Mouse (Mus musculus) embryonic facial prominence, embryonic 11.5 days (tissue): ENCODE results near the gene Nccrp1. TPM values are rescaled to one million over a fixed set of nuclear protein-coding genes. Genes with fewer than 3 reads are reported as not detected.

Experiments
- ATAC-seq: fragments of 200-750 bp; cut with Nextera tagmentation; replicated peaks from 2 replicates; pipeline ENCODE4 v1.8.0; 2017; ENCODE audit warnings: low read depth; ENCODE audit not compliant: insufficient number of reproducible peaks, low FRiP score, low TSS enrichment
- DNase-seq: peaks from one replicate; pipeline ENCODE4 v3.0.0-alpha.2; 2015; ENCODE audit warnings: low spot score
- H3K27ac ChIP-seq: fragments of 300-500 bp; sonication (generic); replicated peaks from 2 replicates; pipeline ENCODE4 v1.5.1; 2014; ENCODE audit warnings: mild to moderate bottlenecking, low read depth, low read length, control low read depth
- H3K27me3 ChIP-seq: fragments of 300-500 bp; sonication (generic); 2 replicates; pipeline ENCODE4 v1.6.1; 2014; ENCODE audit warnings: mild to moderate bottlenecking, low read length, moderate library complexity, mixed read lengths; ENCODE audit not compliant: control insufficient read depth, insufficient read depth
- H3K36me3 ChIP-seq: fragments of 300-500 bp; sonication (generic); replicated peaks from 2 replicates; pipeline ENCODE4 v1.6.1; 2014; ENCODE audit warnings: low read depth, mild to moderate bottlenecking, low read length, moderate library complexity, mixed read lengths; ENCODE audit not compliant: control insufficient read depth, insufficient read depth
- H3K4me1 ChIP-seq: fragments of 300-500 bp; sonication (generic); 2 replicates; pipeline ENCODE4 v1.6.1; 2014; ENCODE audit warnings: low read length, mixed read lengths; ENCODE audit not compliant: control insufficient read depth, insufficient read depth
- H3K4me2 ChIP-seq: fragments of 300-500 bp; sonication (generic); 2 replicates; pipeline ENCODE4 v1.6.1; 2014; ENCODE audit warnings: low read depth, mild to moderate bottlenecking, control low read depth, low read length, moderate library complexity
- H3K4me3 ChIP-seq: fragments of 300-500 bp; sonication (generic); 2 replicates; pipeline ENCODE4 v1.5.1; 2014; ENCODE audit warnings: low read depth, low read length, control low read depth
- H3K9ac ChIP-seq: fragments of 300-500 bp; sonication (generic); replicated peaks from 2 replicates; pipeline ENCODE4 v1.6.1; 2014; ENCODE audit warnings: mild to moderate bottlenecking, control low read depth, low read length
- H3K9me3 ChIP-seq: fragments of 300-500 bp; sonication (generic); replicated peaks from 2 replicates; pipeline ENCODE4 v1.6.1; 2016; ENCODE audit warnings: mild to moderate bottlenecking, low read length, inconsistent platforms, mixed read lengths; ENCODE audit not compliant: control insufficient read depth
- WGBS: fragments of 180-500 bp; shearing (Covaris S2); extraction: QIAGEN DNeasy Blood & Tissue Kit; methylation state at CpG from one replicate; pipeline ENCODE4 v1.1.7; 2014; 5-methylcytosine and 5-hydroxymethylcytosine counted together
- polyA plus RNA-seq: library from polyadenylated mRNA; unstranded; fragments of >200 nt; fragmentation: Nextera tagmentation; extraction: Ambion mirVana; gene quantifications from 2 replicates; pipeline ENCODE4 v1.2.1, GENCODE M21; 2014

The Nccrp1 gene
- polyA plus RNA-seq, 1 experiment from 2014 or later = not detected

GRCm38 (mm10) chr7:28576271-28576914, 29.3 kb upstream of the Nccrp1 start:
- DNase-seq (no peak), ATAC-seq (no peak)
- Histone ChIP-seq H3K9me3 (no peaks in the 10 kb centered on the region), H3K27ac (no peak overlapping the region), H3K36me3 (no peaks in the 10 kb centered on the region), H3K27me3 (no peaks in the 10 kb centered on the region), H3K4me2 (no peak overlapping the region), H3K4me1 (no peaks in the 10 kb centered on the region), H3K4me3 (no peak overlapping the region), H3K9ac (no peak overlapping the region)
- 73% methylated on average over 5 of the region's 5 CpGs for WGBS

GRCm38 (mm10) chr7:28575597-28575996, 28.5 kb upstream of the Nccrp1 start:
- Histone ChIP-seq H3K4me2 (no peak overlapping the region), H3K27ac (no peak overlapping the region), H3K27me3 (no peaks in the 10 kb centered on the region), H3K9me3 (no peaks in the 10 kb centered on the region), H3K9ac (no peak overlapping the region), H3K4me1 (no peaks in the 10 kb centered on the region; the same call in 1 of the 2 replicates), H3K4me3 (no peak overlapping the region), H3K36me3 (no peaks in the 10 kb centered on the region)
- WGBS = 89% methylated on average over 11 of the region's 11 CpGs
- DNase-seq (no peak), ATAC-seq (no peak)

- Histone ChIP-seq H3K27me3 (no peaks in the 10 kb centered on the region), H3K4me1 (no peaks in the 10 kb centered on the region; the same call in 1 of the 2 replicates), H3K27ac (no peak overlapping the region), H3K9me3 (no peaks in the 10 kb centered on the region), H3K9ac (no peak overlapping the region), H3K36me3 (no peaks in the 10 kb centered on the region), H3K4me3 (no peak overlapping the region), H3K4me2 (no peak overlapping the region)
- DNase-seq (no peak), ATAC-seq (no peak)
- WGBS = 96% methylated on average over 3 of the region's 3 CpGs
These were observed 26.2 kb upstream of the Nccrp1 start for GRCm38 (mm10) chr7:28573236-28573635.

- H3K4me1 ChIP-seq = no peaks in the 10 kb centered on the region; the same call in 1 of the 2 replicates
- WGBS = 82% methylated on average over 5 of the region's 5 CpGs
These were observed 25.6 kb upstream of the Nccrp1 start for GRCm38 (mm10) chr7:28572689-28573088.

GRCm38 (mm10) chr7:28570982-28571682, 24.1 kb upstream of the Nccrp1 start:
- no peak overlapping the region for H3K9ac ChIP-seq
- H3K27me3 ChIP-seq = no peaks in the 10 kb centered on the region
- no peak overlapping the region for H3K4me3 ChIP-seq
- H3K36me3 ChIP-seq = peaks cover 2% of the 10 kb centered on the region; the same call in 1 of the 2 replicates
- no peaks in the 10 kb centered on the region for H3K9me3 ChIP-seq
- ATAC-seq = no peak
- no peak overlapping the region for H3K4me2 ChIP-seq
- WGBS = 47% methylated on average over 5 of the region's 5 CpGs
- no peak for DNase-seq
- no peak overlapping the region for H3K27ac ChIP-seq
- no peaks in the 10 kb centered on the region; the same call in 1 of the 2 replicates for H3K4me1 ChIP-seq

More at GRCm38 (mm10) chr7:28572689-28573088, 25.6 kb upstream of the Nccrp1 start:
- no peaks in the 10 kb centered on the region for H3K9me3 ChIP-seq
- no peaks in the 10 kb centered on the region for H3K27me3 ChIP-seq
- no peak overlapping the region for H3K27ac ChIP-seq
- no peak overlapping the region for H3K9ac ChIP-seq
- no peak overlapping the region for H3K4me3 ChIP-seq
- H3K4me2 ChIP-seq = no peak overlapping the region
- DNase-seq = no peak
- no peak for ATAC-seq
- no peaks in the 10 kb centered on the region for H3K36me3 ChIP-seq

- H3K4me2 ChIP-seq = no peak overlapping the region
- H3K4me3 ChIP-seq = no peak overlapping the region
- H3K9ac ChIP-seq = no peak overlapping the region
- DNase-seq (peak; percentile 41), ATAC-seq (no peak)
- H3K27me3 ChIP-seq = no peaks in the 10 kb centered on the region
- H3K4me1 ChIP-seq = no peaks in the 10 kb centered on the region; the same call in 1 of the 2 replicates
- 73% methylated on average over 12 of the region's 12 CpGs for WGBS
- H3K27ac ChIP-seq = no peak overlapping the region
- H3K9me3 ChIP-seq = no peaks in the 10 kb centered on the region
- H3K36me3 ChIP-seq = peaks cover 2% of the 10 kb centered on the region; the same call in 1 of the 2 replicates
These were observed 23.4 kb upstream of the Nccrp1 start for GRCm38 (mm10) chr7:28570291-28570981.

GRCm38 (mm10) chr7:28568253-28568652, 21.2 kb upstream of the Nccrp1 start:
- peaks cover 2% of the 10 kb centered on the region for H3K36me3 ChIP-seq
- no peak overlapping the region for H3K4me2 ChIP-seq

GRCm38 (mm10) chr7:28567539-28567938, 20.5 kb upstream of the Nccrp1 start:
- DNase-seq (no peak), ATAC-seq (no peak)
- Histone ChIP-seq H3K27ac (no peak overlapping the region), H3K4me2 (no peak overlapping the region), H3K9ac (no peak overlapping the region), H3K36me3 (peaks cover 2% of the 10 kb centered on the region), H3K4me1 (no peaks in the 10 kb centered on the region; the same call in 1 of the 2 replicates), H3K4me3 (no peak overlapping the region), H3K27me3 (no peaks in the 10 kb centered on the region), H3K9me3 (no peaks in the 10 kb centered on the region)
- 84% methylated on average over 4 of the region's 4 CpGs for WGBS

More at GRCm38 (mm10) chr7:28568253-28568652, 21.2 kb upstream of the Nccrp1 start:
- DNase-seq (peak; percentile 77), ATAC-seq (no peak)
- H3K4me1 ChIP-seq = no peaks in the 10 kb centered on the region; the same call in 1 of the 2 replicates
- no peak overlapping the region for H3K27ac ChIP-seq
- no peak overlapping the region for H3K4me3 ChIP-seq
- H3K9me3 ChIP-seq = no peaks in the 10 kb centered on the region
- no peaks in the 10 kb centered on the region for H3K27me3 ChIP-seq
- no peak overlapping the region for H3K9ac ChIP-seq
